8 mouse cellular contexts compared by ENCODE assay signal in the genomic region with DNA sequence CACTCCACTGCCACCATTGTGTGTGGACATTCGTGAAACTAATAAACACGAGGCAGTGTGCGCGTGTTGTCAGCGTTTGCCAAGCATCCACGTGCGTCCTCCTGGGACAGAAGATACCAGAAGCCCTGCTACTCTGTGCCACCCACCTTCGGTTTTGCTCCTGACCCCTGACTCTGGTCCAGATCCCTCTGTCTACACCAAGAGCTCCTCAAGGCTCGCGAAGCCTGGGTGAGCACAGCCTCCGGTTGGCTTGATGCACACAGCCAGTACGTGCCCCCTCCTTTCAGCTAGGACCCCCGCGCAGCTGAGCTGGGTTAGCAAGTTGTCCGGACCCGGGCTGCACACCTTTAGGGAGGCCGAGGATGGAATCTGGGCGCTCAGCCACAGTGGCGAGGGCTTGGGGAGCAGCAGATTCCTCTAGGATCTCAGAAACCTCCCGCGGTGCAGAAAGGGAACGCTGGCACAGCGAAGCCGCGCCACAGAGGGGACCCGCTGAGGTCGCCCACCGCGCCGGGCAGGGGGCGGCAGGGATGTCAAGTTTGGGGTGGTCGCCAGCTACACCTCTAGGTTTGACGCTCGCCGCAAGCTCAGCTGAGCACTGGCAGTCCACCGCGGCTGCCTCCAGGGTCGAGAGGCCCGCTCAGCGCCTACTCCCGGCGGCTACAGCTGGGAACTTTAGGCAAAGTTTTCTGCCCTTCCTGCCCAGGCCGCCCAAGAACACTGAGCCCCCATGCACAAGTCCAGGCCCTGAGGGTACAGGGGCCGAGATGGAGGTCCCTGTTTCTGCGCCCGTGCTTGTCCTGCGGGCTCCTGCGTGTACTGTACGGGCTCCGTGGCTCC. TPM values are rescaled to one million over a fixed set of nuclear protein-coding genes. Genes with fewer than 3 reads are reported as not detected.
DNase-seq lines count a peak whose midpoint lies in the region; ATAC-seq and TF ChIP-seq lines count a peak whose summit lies in the region.

No protein-coding gene starts in this region.

- no peak for TF ChIP-seq POLR2A in ES-Bruce4 (IDR thresholded peaks at IDR 0.05; ENCODE audit: insufficient read depth, low read length)

- peak overlapping the region; percentile 81 for H3K9ac ChIP-seq in ES-Bruce4 (ENCODE audit: low read depth, poor library complexity, severe bottlenecking)
- peak overlapping the region; percentile 71 for H3K9ac ChIP-seq in heart, embryonic 15.5 days

- no peak overlapping the region for H3K27ac ChIP-seq in ES-Bruce4 (ENCODE audit: insufficient read depth, low read length)
- peak overlapping the region; percentile 90 for H3K27ac ChIP-seq in forebrain, embryonic 10.5 days
- H3K27ac ChIP-seq in heart, embryonic 15.5 days: peak overlapping the region; percentile 71

- peaks cover 13% of the 10 kb centered on the region for H3K27me3 ChIP-seq in ES-Bruce4 (ENCODE audit: control insufficient read depth, insufficient read depth, low read length, poor library complexity, severe bottlenecking)
- peaks cover 44% of the 10 kb centered on the region for H3K27me3 ChIP-seq in forebrain, embryonic 10.5 days (ENCODE audit: poor library complexity, severe bottlenecking)
- 0 out of 2 replicates have a peak, but pooled peaks cover 6% of the 10 kb centered on the region for H3K27me3 ChIP-seq in heart, embryonic 15.5 days

- peak; percentile 34 for DNase-seq in adrenal gland, adult 8-10 months
- DNase-seq in forebrain, embryonic 10.5 days (ENCODE audit: extremely low spot score, low spot score): peak; percentile 64
- peak; percentile 76 for DNase-seq in kidney, postnatal 10 days
- DNase-seq in lung, postnatal 10 days: peak; percentile 60
- DNase-seq in ovary, postnatal 36 days (ENCODE audit: low spot score): peak; percentile 66
- DNase-seq in T-cell, adult 2 months (ENCODE audit: low spot score): no peak

- H3K4me2 ChIP-seq in heart, embryonic 15.5 days: peak overlapping the region; percentile 79

- no peak for TF ChIP-seq EP300 in ES-Bruce4 (IDR thresholded peaks at IDR 0.05; ENCODE audit: insufficient read depth, low read depth, low read length)

- H3K36me3 ChIP-seq in ES-Bruce4 (ENCODE audit: control insufficient read depth, insufficient read depth, low read length, poor library complexity, severe bottlenecking): no peaks in the 10 kb centered on the region
- H3K36me3 ChIP-seq in forebrain, embryonic 10.5 days (replicated peaks): no peaks in the 10 kb centered on the region
- H3K36me3 ChIP-seq in heart, embryonic 15.5 days: no peaks in the 10 kb centered on the region

- H3K4me3 ChIP-seq in ES-Bruce4 (ENCODE audit: low read depth, low read length): peak overlapping the region; percentile 77
- H3K4me3 ChIP-seq in forebrain, embryonic 10.5 days: peak overlapping the region; percentile 82
- peak overlapping the region; percentile 73 for H3K4me3 ChIP-seq in heart, embryonic 15.5 days

- no peaks in the 10 kb centered on the region for H3K4me1 ChIP-seq in ES-Bruce4 (ENCODE audit: control insufficient read depth, insufficient read depth, low read length)
- peaks cover 46% of the 10 kb centered on the region for H3K4me1 ChIP-seq in forebrain, embryonic 10.5 days
- H3K4me1 ChIP-seq in heart, embryonic 15.5 days (replicated peaks): peaks cover 14% of the 10 kb centered on the region; the same call in 1 of the 2 replicates

- 4% methylated on average over 50 of the region's 50 CpGs for WGBS in forebrain, embryonic 10.5 days
- WGBS in heart, embryonic 15.5 days: 3% methylated on average over 50 of the region's 50 CpGs

- no peaks in the 10 kb centered on the region for H3K9me3 ChIP-seq in ES-Bruce4 (replicated peaks; ENCODE audit: control insufficient read depth, insufficient read depth, low read length, poor library complexity, severe bottlenecking)
- no peaks in the 10 kb centered on the region; the same call in 1 of the 2 replicates for H3K9me3 ChIP-seq in forebrain, embryonic 10.5 days
- H3K9me3 ChIP-seq in heart, embryonic 15.5 days (replicated peaks): no peaks in the 10 kb centered on the region

- TF ChIP-seq CTCF in ES-Bruce4 (IDR thresholded peaks at IDR 0.05; ENCODE audit: low read depth, low read length): no peak

- peak; percentile 28 for ATAC-seq in heart, embryonic 15.5 days (replicated peaks; ENCODE audit: insufficient number of reproducible peaks, insufficient read depth, low FRiP score, low read depth)

RNA-seq across cellular contexts. Expression of a gene that starts 1.1 kb away (rescaled TPM):
- polyA plus RNA-seq in ES-Bruce4 (2011; ENCODE audit: insufficient read depth, insufficient read length, low read depth, missing spikeins): 10.2 and 10.8 TPM in 2 replicates
- total RNA-seq in adrenal gland, adult 8-10 months (2022): 10 to 100 TPM; 24.4 to 35.1 (median 28.6) TPM
- 6.7 and 8.4 TPM in 2 replicates for polyA plus RNA-seq in forebrain, embryonic 10.5 days (2016; fragmentation: Nextera tagmentation; extraction: Ambion mirVana)
- 15.8 and 16.5 TPM in 2 replicates for polyA plus RNA-seq in heart, embryonic 15.5 days (2015; fragmentation: Nextera tagmentation; extraction: Ambion mirVana)
